Mouse (Mus musculus) C2C12 (cell line): ENCODE data around the gene Hes3.

Experiments
- CTCF ChIP-seq: IDR thresholded peaks from one replicate; pipeline ENCODE4 v1.5.1; 2011; ENCODE audit not compliant: control insufficient read depth, insufficient read depth, insufficient read length
- MAX ChIP-seq: IDR thresholded peaks from one replicate; pipeline ENCODE4 v1.6.1; 2011; ENCODE audit warnings: mild to moderate bottlenecking, control low read depth

DNA sequence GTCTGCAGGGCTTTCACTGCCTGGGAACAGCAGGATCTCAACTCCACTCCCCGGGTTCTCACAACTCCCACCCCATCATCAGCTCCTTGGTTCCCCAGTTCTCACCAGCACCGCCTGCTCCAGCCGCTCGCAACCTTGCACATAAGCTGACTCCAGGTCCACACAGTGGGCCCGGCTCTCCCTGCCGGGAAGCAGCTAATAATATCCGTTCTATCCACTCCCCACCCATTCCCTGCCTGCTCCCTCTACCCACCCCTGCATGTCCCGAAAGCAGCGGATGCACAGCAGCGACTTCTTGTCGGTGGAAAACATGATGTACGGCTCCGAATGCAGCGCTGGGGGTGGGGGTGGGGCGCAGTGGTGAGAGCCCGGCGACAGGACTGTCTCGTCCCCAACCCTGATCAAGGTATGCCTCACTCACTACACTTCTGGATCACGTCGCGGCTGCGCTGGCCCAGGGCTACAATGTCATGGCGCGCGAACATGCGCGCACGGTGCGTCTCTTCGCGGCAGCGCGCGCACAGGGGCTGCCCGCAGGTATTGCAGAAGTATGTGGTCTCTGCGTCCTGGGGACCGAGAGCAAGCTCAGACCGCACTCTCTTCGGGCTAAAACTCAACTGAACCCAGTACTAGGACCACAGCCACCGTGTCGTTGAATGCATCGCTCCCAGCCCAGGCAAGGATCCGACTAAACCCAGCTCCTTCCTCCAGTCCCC lies 24.2 kb upstream of the Hes3 start:
- TF ChIP-seq CTCF, result no peak
- TF ChIP-seq MAX, result no peak
